Mouse (Mus musculus): ENCODE measurements around the gene Lbx2. TPM values are rescaled to one million over a fixed set of nuclear protein-coding genes. Genes with fewer than 3 reads are reported as not detected.

The Lbx2 gene
- polyA plus RNA-seq, 1 experiment from 2014 or later: not detected

DNA sequence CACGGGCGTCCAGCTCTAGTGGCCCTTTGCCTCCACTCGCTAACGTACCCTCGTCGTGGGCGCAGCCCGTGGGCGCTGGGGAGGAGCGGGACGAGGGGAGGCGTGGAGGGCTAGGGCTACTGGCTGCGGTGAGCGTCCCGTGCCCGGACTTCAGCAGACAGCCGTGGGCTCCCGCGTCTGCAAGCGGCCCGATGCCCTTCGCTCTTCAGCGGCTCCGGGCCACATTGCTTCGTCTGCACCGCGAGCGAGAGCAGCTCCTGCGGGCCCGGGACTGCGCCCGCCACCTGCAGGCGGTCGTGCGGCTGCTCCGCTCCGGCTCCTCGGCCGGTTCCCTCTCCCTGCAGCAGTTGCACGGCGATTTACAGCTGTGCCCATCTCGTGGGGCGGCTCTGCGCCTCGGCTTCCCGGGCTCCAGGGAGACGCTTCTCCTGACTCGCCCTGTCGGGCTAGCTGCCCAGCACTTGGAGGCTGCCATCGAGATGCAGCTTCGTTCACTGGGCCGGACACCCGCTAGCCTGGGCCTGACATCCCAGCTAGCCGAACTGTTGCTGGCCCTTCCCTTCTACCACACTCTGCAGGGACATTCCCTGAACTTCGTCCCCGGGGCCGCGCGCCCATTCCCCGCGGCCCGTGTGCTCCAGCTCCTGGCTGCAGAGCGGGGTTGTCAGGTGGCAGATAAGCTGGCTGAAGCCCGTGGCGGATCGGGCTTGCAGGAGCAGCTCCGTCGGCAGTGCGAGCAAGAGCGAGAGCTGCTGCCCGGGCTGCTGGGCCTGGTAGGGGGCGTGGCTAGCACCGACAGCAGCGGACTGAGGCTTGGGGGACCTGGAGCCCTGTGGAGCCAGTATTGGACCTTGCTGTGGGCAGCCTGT, 15.8 kb downstream of the Lbx2 start:
- WGBS: under 1% methylated on average over 68 of the region's 74 CpGs
- H3K9ac ChIP-seq (replicated peaks): peak overlapping the region; percentile 81
- H3K4me3 ChIP-seq (replicated peaks): peak overlapping the region; percentile 73
- H3K4me2 ChIP-seq (replicated peaks): peak overlapping the region; percentile 94
- ATAC-seq: peak; percentile 80
- peaks cover 16% of the 10 kb centered on the region for H3K27me3 ChIP-seq
- peaks cover 14% of the 10 kb centered on the region; the same call in 1 of the 2 replicates for H3K36me3 ChIP-seq
- H3K27ac ChIP-seq: peak overlapping the region; percentile 87
- H3K4me1 ChIP-seq (replicated peaks): peaks cover 20% of the 10 kb centered on the region
- H3K9me3 ChIP-seq: no peaks in the 10 kb centered on the region

DNA sequence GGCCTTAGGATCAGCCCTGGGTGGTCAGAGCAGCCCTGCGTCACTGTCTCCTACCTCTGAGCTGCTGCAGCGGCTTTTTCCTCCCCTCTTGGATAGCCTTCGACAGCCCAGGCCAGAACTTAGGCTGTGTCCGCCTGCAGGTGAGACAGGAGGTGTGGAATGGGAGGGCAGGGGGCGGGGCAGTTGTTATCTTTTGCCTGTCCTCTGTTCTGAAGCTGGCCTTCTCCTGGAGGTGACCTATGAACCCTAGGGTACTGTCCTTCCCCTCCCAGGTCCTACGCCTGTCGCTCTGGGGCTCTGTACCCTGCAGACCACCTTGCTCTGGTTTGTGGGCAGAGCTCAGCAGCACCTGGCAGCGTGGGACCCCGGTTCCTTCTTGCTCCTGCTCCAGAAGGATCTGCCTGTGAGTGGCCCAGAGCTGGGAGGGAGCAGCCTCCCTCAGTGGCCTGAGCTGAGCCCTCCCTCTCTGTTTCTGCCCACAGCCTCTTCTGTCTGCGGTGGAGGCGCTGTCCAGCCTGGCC, 17.0 kb downstream of the Lbx2 start:
- Histone ChIP-seq H3K27ac (no peak overlapping the region), H3K9me3 (no peaks in the 10 kb centered on the region), H3K27me3 (peaks cover 13% of the 10 kb centered on the region), H3K4me3 (replicated peaks) (peak overlapping the region; percentile 73), H3K4me1 (replicated peaks) (peaks cover 29% of the 10 kb centered on the region), H3K9ac (replicated peaks) (peak overlapping the region; percentile 81), H3K36me3 (peaks cover 19% of the 10 kb centered on the region), H3K4me2 (replicated peaks) (peak overlapping the region; percentile 94)
- WGBS: 45% methylated on average over 11 of the region's 11 CpGs
- ATAC-seq: no peak

DNA sequence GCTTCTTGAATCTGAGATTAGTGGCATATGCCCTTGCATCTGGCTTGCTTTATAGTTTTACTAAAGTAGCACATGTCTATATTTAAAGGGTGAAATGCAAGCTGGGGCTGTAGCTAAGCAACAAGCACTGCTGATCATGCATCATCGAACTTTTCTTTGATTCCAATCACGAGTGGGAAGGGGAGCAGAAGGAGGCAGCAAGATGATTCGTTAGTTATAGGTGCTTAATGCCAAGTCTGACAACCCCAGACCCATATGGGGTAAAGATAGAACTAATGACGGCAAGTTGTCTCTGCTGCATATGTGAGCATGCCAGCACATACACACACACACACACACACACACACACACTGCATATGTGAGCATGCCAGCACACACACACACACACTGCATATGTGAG, 18.0 kb downstream of the Lbx2 start:
- H3K27me3 ChIP-seq: peaks cover 9% of the 10 kb centered on the region
- no peak overlapping the region for H3K4me3 ChIP-seq (replicated peaks)
- WGBS: 74% methylated on average over 4 of the region's 4 CpGs
- no peaks in the 10 kb centered on the region for H3K9me3 ChIP-seq
- H3K36me3 ChIP-seq: peaks cover 19% of the 10 kb centered on the region
- H3K9ac ChIP-seq (replicated peaks): no peak overlapping the region
- H3K27ac ChIP-seq: no peak overlapping the region
- no peak for ATAC-seq
- H3K4me1 ChIP-seq (replicated peaks): peaks cover 35% of the 10 kb centered on the region
- no peak overlapping the region for H3K4me2 ChIP-seq (replicated peaks)

DNA sequence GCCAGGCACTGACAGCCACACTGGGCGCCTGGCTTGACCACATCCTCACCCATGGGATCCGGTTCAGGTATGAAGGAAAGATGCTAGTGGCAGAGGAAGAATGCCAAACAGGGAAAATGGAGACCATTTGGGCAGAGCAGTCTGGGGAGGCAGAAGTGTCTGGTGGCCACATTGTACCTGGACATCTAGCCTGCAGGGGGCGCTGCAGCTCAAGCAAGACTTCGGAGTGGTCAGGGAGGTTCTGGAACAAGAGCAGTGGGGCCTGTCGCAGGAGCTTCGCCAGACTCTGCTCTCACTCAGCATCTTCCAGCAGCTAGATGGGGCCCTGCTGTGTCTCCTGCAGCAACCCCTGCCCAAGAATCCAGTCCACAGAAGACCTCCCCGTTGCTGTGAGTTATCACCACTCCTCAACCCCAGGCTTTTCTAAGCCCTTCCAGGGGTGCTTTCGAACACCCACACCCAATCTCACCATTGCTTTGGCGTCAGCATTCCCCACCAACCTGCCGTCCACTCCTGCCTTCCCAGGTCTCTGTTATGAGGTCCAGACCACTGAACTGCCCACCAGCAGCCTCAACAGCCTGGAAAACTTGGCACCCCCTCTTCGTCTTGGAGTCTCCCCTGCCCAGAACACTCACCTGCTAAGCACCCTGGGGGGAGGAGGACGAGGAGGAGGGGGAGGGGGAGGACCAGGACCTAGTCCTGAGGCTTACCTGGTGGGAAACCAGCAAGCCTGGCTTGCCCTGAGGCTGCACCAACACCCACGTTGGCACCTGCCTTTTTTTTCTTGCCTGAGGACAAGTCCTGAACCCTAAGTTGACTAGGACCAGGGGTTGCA, 21.6 kb downstream of the Lbx2 start:
- Histone ChIP-seq H3K4me3 (replicated peaks) (peak overlapping the region; percentile 87), H3K4me2 (replicated peaks) (peak overlapping the region; percentile 82), H3K9ac (replicated peaks) (peak overlapping the region; percentile 88; the same call in 1 of the 2 replicates), H3K36me3 (peaks cover 23% of the 10 kb centered on the region), H3K27ac (peak overlapping the region; percentile 86; the same call in 1 of the 2 replicates), H3K27me3 (0 out of 2 replicates have a peak, but pooled peaks cover 4% of the 10 kb centered on the region), H3K4me1 (replicated peaks) (peaks cover 36% of the 10 kb centered on the region), H3K9me3 (no peaks in the 10 kb centered on the region)
- 30% methylated on average over 13 of the region's 13 CpGs for whole genome bisulfite sequencing
- peak; percentile 22; the same call in 1 of the 2 replicates for ATAC-seq

DNA sequence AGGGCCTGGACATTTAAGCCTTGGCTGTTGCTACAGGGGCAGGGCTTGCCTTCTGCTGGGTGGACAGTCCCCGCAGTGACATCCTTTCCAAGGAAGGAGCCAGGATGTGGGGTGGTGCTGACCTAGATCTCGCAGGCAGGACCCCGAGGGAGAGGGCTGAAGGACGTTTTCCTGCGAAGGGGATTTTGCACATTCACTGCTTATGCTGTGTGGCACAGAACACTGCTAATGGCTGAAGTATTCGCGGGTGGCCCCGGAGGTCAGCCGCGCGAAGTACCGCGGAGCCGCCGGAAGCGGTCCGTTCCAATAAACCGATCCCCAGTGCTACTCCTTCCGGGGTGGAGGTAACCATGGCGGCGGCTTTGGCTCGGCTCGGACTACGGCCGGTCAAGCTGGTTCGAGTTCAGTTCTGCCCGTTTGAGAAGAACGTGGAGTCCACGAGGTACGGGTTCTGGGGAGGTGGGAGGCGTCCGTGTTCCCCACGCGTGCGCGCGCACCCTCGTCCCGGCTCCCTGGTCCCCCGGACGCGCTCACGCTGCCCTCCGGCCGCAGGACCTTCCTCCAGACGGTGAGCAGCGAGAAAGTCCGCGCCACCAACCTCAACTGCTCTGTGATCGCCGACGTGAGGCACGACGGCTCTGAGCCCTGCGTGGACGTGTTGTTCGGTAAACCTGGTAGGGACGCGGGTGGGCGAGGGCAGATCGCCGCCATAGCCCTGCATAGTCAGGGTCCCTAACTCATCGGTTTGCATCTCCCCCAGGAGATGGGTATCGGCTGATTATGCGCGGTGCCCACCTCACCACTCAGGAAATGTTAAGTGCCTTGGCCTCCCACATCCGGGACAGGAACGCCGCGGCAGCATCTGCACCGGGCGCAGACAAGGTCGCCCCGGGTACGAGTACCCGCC, 22.8 kb downstream of the Lbx2 start, which contains the start of gene Mrpl53:
Gene Mrpl53 (plus strand): TSS at position 279 of the 907 bp plus-strand sequence.
- peak within 1 kb of the TSS; percentile 87 for H3K4me3 ChIP-seq (replicated peaks)
- peaks cover 27% of the 10 kb centered on the region for H3K4me1 ChIP-seq (replicated peaks)
- ATAC-seq: peak; percentile 93
- peaks cover 23% of the 10 kb centered on the region for H3K36me3 ChIP-seq
- H3K9ac ChIP-seq (replicated peaks): peak within 1 kb of the TSS; percentile 88
- H3K27me3 ChIP-seq: no peaks in the 10 kb centered on the region
- H3K4me2 ChIP-seq (replicated peaks): peak within 1 kb of the TSS; percentile 82
- no peaks in the 10 kb centered on the region for H3K9me3 ChIP-seq
- WGBS: under 1% methylated on average over 76 of the region's 76 CpGs
- peak within 1 kb of the TSS; percentile 86 for H3K27ac ChIP-seq

DNA sequence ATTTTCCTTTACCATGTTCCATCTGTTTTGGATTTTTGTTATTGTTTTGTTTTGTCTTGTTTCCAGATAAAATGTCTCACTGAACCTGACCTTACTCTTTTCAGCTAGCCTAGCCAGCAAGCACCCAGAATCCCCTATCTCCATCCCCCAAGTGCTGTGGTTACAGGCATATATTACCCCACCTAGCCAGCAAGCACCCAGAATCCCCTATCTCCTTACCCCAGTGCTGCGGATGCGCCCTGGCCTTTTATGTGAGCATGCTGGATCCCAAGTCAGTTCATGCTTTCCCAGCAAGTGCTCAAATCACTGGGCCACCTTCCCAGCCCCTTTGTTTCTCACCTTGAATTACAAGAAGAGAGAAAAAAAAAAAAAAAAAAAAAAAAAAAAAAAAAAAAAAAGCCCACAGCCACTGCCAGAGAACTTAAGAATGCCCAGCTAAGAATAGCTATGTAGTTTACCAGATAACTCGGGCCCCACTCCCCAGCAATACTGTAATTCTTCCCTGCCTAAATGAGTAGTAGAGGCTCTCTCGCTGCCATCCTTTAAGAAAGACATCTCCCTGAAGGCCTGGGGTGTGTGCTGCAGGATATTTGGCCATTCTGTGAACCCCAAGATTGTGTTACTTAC, 25.5 kb downstream of the Lbx2 start:
- Histone ChIP-seq H3K4me3 (replicated peaks) (no peak overlapping the region), H3K27ac (no peak overlapping the region), H3K9ac (replicated peaks) (no peak overlapping the region), H3K4me1 (replicated peaks) (peaks cover 44% of the 10 kb centered on the region), H3K36me3 (peaks cover 12% of the 10 kb centered on the region), H3K27me3 (no peaks in the 10 kb centered on the region), H3K4me2 (replicated peaks) (no peak overlapping the region), H3K9me3 (no peaks in the 10 kb centered on the region)
- ATAC-seq: no peak
- WGBS: 91% methylated on average over 4 of the region's 4 CpGs

DNA sequence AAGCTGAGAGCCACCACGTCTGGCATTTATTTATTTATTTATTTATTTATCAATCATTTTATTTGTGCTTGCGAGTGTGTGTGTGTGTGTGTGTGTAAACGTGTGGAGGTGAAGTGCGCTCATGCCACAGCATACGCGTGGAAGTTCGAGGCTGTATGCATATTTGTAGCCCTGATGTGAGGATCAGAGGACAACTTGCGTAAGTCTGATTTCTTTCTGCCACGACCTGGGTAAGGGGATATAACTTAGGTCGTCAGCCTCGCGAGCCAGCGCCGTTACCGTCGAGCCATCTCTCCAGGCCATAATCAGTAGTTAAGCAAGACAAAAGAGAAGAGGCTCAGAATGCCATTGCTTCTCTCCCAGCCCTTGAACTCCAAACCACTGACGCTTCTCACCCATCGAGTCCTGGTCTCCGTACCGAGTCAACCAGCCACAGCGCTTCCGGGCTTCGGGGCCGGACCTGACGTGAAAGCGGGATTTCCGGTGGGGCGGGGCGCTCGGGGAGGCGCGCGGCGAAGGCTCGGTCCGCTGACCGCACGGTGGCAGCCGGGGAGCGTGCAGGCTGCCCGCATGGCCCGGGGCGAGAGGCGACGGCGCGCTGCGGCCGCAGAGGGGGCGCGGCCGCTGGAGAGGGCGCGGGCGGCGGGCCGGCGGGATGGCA, 29.0 kb downstream of the Lbx2 start, which contains the start of gene Mogs:
Gene Mogs (plus strand): TSS at position 486 of the 661 bp plus-strand sequence.
- H3K27ac ChIP-seq: peak within 1 kb of the TSS; percentile 84
- H3K9ac ChIP-seq (replicated peaks): peak within 1 kb of the TSS; percentile 93
- H3K4me2 ChIP-seq (replicated peaks): peak within 1 kb of the TSS; percentile 88
- peaks cover 55% of the 10 kb centered on the region for H3K4me1 ChIP-seq (replicated peaks)
- ATAC-seq: peak; percentile 88
- H3K36me3 ChIP-seq: peaks cover 37% of the 10 kb centered on the region
- H3K27me3 ChIP-seq: no peaks in the 10 kb centered on the region
- H3K4me3 ChIP-seq (replicated peaks): peak within 1 kb of the TSS; percentile 88
- H3K9me3 ChIP-seq: no peaks in the 10 kb centered on the region
- 2% methylated on average over 49 of the region's 58 CpGs for WGBS

DNA sequence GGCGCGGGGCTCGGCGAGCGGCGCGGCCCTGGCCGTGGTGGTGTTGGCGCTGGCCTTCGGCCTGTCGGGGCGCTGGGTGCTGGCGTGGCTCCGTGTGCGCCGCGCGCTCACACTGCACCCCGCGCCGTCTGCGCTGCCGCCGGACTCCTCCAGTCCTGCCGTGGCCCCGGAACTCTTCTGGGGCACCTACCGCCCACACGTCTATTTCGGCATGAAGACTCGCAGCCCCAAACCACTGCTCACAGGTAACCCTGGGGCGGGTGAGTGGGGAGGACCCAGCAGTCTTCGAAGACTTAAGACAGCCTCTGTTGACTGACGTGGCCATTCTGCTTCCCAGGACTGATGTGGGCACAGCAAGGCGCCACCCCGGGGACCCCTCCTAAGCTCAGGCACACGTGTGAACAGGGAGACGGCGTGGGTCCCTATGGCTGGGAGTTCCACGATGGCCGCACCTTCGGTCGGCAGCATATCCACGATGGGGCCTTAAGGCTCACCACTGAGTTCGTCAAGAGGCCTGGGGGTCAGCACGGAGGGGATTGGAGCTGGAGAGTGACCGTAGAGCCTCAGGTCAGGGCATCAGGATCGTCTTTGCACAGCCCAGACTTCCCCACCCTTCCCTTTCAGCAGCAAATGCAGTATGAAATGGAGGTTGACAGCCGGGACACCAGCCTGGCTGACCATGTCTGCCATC, 29.7 kb downstream of the Lbx2 start:
- peak; percentile 44 for ATAC-seq
- 1% methylated on average over 37 of the region's 48 CpGs for WGBS
- Histone ChIP-seq H3K9me3 (no peaks in the 10 kb centered on the region), H3K27me3 (no peaks in the 10 kb centered on the region), H3K4me1 (replicated peaks) (peaks cover 58% of the 10 kb centered on the region), H3K27ac (peak overlapping the region; percentile 84), H3K4me2 (replicated peaks) (peak overlapping the region; percentile 88), H3K36me3 (peaks cover 36% of the 10 kb centered on the region), H3K4me3 (replicated peaks) (peak overlapping the region; percentile 88), H3K9ac (replicated peaks) (peak overlapping the region; percentile 93)

DNA sequence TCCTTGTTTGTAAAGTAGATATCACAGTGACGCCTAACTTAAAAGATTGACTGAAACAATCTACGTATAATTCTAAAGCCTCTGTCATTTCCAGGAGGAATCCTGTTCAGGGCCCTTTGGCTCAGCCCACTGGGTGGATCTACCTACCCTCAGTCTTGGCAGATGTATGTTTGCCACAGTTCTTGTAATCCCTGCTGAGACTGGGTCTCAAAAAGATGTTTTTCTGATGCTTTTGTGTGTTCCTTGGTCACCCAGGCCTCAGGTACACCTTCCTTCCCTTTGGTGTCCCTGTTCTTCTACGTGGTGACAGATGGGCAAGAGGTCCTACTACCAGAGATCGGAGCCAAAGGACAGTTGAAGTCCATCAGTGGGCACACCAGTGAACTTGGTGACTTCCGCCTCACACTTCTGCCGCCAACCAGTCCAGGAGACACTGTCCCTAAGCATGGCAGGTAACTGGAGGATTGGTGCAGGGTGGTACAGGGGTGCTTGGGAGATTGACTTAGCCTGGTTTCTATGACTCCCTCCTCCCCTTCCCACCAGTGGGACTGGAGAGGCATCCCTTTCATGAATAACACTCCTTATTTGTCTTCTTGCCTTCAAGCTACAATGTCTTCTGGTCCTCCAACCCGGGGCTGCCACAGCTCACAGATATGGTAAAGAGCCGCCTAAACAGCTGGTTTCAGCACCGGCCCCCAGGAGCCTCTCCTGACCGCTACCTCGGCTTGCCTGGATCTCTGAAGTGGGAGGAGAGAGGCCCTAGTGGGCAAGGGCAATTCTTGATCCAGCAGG, 30.4 kb downstream of the Lbx2 start:
- ATAC-seq: no peak
- Histone ChIP-seq H3K9me3 (no peaks in the 10 kb centered on the region), H3K36me3 (peaks cover 33% of the 10 kb centered on the region), H3K4me1 (replicated peaks) (peaks cover 56% of the 10 kb centered on the region), H3K4me2 (replicated peaks) (peak overlapping the region; percentile 88), H3K9ac (replicated peaks) (peak overlapping the region; percentile 93), H3K4me3 (replicated peaks) (peak overlapping the region; percentile 88), H3K27me3 (no peaks in the 10 kb centered on the region), H3K27ac (0 out of 2 replicates have a peak overlapping the region, but pooled peaks have one; percentile 84)
- WGBS: 80% methylated on average over 11 of the region's 11 CpGs
